Mouse (Mus musculus) layer of hippocampus, postnatal 25 days (tissue): ENCODE data around the gene App. TPM values are rescaled to one million over a fixed set of nuclear protein-coding genes. Genes with fewer than 3 reads are reported as not detected.

Source experiments
- DNase-seq, 2 experiments: peaks; one replicate each; pipeline ENCODE4 v3.0.0; 2022; ENCODE audit warnings: mixed read lengths in 2 of 2, low spot score in 1 of 2; ENCODE audit errors: extremely low spot score in 1 of 2
- total RNA-seq, 2 experiments: library from RNA; stranded (reverse); gene quantifications; 2 replicates each; pipeline ENCODE4 v1.2.3; 2021

Gene App
- total RNA-seq, 2 experiments from 2014 or later = 1,211 to 1,267 TPM

DNA sequence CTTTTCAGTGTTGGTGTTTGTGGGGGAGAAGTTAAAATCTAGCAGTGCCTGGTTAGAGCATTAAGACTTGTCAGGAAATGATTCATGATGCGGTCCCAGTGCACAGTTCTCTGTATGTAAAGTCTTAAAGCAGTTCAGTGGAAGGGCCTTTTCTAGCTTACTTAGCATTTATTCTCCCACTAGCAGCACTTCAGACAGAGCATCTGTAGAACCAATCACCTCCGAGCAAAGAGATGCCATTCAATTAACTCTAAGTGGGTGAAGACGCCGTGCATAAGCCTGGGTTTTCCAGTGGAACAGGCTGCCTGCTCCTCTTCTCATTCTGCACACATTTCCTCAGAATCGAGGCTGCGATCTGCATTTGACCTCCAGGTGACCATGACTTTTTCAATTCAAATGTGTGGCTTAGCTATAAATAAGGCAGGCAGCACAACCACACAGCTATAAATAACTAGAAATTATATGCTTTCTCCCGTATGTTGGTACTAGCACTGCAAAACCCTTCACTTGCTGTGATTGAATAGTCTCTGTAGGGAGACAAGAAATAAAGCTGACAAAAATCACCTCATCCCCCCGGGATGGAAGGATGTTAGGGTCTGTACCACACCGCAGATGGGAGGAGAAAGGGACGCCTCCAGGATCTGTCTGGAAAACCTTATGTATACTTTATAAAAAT is 135.5 kb downstream of the App start:
- no peak for DNase-seq

GRCm38 (mm10) chr16:85035815-85036214 is 137.8 kb downstream of the App start:
- DNase-seq = no peak

GRCm38 (mm10) chr16:85033747-85034146 is 139.8 kb downstream of the App start:
- DNase-seq = no peak

DNA sequence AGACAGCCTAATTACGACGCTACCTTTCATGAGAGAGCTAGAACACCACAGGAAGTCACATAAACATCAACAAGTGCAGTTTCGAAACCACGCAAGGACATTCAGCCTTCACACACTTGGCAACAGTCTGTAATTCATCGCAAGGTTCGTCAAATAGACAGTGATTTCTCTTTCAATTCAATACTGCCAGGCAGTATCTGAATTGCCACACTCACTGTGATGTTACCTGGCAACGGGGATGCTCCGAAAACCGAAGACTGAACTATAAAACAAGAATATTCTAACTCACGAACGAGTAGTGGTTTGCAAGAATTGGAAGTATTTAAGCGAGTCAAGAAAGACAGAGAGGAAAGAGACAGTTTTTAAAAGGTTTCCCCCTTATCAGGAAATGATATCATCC is 142.8 kb downstream of the App start:
- DNase-seq = no peak

DNA sequence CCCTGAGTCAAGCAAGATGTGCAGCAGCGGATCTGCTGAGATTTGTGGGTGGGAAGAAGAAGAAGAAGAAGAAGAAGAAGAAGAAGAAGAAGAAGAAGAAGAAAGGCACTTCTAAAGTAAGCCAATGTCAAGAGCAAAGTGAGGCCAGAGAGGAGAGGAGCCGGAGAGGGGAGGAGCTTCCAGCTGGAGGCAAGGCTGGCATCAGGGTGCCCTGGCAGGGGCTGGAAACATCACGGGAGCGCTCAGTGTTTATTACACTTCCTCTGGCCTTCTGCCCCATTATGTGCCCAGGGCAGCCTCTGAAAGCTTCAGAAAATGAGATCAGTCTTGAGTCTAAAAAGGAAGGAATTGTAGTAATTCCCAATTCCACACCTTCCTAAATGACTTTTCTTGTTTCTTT is 145.2 kb downstream of the App start:
- DNase-seq = no peak

- no peak for DNase-seq
These were observed 148.9 kb downstream of the App start for GRCm38 (mm10) chr16:85024706-85025105.

DNA sequence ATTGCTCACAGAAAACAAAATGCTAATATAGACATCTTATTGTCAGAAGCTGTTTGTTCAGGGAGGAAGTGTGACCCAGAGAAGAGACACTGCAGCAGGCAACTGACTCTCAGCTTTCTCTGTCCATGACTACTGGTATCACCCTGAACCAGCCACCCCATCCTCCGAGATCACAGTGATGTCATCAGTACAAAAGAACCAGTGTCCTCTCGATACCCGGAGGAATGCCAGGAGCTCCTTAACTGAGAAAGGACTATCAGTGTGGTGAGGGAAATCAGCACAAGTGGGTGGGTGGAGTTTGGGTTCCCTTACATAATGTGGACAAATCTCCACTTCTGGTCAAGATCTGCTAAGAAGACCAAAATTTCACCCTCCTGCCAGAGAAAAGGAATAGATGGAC is 150.5 kb downstream of the App start:
- DNase-seq = no peak

- DNase-seq = no peak
These were observed 152.8 kb downstream of the App start for GRCm38 (mm10) chr16:85020696-85021323.

DNA sequence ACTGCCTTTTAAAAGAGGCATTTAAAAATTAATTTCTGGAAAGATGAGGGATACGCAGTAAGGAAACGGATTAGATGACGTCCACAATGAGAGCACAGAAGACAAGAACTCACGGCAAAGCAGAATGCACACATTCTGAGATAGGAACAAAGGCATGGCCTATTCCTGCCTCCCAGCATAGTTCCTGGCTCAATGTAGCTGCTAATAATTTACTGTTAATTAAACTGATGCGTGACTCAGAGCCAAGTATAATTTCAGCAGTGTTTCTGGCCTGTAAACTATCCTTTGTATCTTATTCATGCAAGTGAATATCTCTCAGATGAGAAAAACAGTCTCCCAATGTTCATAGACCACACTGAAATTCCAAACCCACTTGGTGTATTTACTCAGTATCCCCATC is 154.3 kb downstream of the App start:
- no peak for DNase-seq

DNA sequence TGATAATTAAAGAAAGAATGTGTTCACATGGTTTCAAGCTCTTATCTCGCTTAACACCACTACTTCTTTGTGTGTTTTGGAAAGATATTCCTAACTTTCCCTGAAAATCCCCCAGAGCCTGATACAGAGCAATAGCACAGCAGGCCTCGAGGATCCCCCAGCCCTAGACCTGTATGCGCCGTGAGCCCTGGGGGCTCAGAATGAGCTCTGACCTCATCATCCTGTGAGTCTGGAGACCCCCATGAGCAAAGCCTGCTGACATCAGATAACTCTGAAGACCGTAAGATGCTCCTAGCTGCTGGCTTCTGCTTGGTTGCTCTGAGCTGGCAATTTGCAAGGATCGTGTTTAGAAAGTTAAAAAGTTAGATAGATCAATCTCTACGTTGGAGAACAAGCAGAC is 155.7 kb downstream of the App start:
- DNase-seq = no peak

DNA sequence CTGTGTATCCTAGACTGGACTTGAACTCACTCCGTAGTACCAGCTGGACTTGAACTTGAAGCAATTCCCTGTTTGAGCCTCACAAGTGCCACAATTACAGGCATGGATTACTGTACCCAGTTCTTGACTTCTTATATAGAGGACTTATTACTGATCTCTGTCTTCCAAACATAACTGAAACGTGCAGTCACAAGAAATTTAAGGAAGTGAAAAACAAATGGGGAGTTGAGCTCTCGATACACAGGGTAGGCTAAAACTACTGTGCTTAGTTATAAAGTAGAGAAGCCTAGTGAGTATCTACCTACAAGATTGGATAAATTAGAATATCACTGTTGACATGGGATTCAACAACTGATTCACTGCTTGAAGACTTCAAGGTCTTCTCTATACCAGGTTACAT is 160.9 kb downstream of the App start:
- no peak for DNase-seq

GRCm38 (mm10) chr16:85012172-85012571 is 161.4 kb downstream of the App start:
- no peak for DNase-seq

- no peak for DNase-seq
These were observed 162.9 kb downstream of the App start for GRCm38 (mm10) chr16:85010651-85011050.

- no peak for DNase-seq
These were observed 164.5 kb downstream of the App start for GRCm38 (mm10) chr16:85008866-85009645.

GRCm38 (mm10) chr16:85001939-85002556 is 171.5 kb downstream of the App start:
- DNase-seq = peak in 1 of 2 experiments; percentile 47

DNA sequence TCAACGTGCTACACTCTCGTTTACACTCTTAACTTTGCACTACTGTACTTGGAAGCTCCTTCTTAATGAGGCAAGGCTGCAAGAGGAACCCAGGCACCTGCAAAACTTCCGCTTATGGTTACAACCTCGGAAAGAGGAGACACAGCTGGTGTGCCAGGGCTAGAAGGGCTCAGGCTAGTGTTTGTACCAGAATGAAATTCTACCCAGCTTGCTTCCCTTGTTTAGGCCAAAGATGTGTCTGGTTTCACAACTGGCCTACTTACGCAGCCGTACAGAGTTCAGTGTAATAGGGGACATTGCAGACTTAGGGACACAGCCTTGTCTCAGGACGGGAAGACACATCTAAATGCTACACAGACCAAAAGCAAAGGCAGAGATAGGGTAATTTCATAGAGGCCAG is 173.3 kb downstream of the App start:
- DNase-seq = no peak

DNA sequence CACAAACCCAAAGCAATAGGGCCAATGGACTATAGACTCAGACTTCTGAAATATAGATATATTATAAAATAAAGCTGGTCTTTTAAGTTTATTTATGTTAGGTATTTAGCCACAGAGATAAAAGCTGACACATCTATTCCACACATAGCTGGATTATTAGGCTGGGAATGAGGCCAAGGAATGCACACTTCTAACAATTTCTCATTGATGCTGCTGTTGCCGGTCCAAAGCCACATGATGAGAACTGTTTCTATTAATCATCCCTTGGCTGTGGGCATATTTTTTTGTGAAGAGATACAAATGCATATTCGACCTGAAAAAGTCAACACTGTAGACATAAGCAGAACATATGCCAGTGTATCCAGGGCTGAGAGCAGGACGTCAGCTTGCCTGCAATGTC is 176.0 kb downstream of the App start:
- no peak for DNase-seq

DNA sequence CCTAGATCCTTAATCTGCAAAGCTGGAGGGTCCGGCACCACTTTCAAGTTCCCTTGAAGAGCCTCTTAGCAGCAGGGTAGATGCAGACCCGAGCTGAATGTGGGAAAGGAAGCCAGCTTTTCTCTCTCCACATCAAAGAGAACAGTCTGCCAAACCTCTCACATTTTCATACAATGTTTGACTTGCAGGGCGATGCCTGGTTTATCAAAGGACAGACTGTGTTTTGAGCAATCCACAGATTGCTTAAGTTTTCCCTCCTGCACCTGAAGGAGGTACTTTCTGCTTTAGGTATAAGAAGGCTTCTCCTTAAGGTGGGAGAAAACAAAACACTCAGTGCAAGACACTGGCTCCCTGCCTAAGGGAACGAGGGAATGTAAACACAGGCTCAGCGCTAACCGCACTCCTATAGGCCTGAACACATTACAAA is 178.1 kb downstream of the App start:
- DNase-seq = no peak

DNA sequence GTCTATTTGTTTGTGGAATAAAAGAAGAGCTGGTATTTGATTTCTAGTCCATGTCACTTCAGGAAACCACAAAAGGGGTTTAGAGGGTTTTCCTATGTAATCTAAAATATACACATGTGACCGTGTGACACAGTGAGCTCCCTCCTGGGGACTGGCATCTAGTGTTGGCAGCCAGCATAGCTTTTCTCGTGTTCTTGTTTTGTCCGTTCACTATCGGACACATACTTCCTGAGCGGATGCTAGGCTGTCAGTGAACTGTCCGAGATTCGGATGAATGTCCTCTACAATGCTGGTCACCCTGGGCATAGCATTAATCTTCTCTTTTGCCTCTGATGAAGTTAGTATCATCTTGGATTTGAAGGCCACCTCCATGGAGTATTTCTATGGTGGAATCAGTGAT is 180.7 kb downstream of the App start:
- no peak for DNase-seq

- no peak for DNase-seq
These were observed 182.6 kb downstream of the App start for GRCm38 (mm10) chr16:84991011-84991410.

DNA sequence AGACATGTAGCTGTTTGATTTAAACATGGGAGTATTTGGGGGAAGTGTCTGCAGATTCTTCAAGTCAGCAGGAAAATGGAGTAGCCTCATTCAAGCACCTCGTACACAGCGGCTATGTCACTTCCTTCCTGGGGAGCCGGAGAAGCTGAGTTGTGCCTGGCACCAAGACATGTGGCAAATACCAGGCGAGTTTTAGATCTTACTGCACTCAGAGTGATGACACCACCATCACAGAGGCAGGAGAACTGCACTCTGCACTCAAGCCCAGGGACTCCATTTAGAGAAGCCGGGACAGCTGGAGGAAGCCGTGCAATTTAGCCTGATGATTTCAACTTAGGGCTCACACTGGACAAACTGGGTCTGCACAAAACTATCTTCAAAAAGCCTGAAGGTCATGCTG is 183.6 kb downstream of the App start:
- no peak for DNase-seq
